Mouse (Mus musculus): Measurements from ENCODE around the gene Sap30bp.

GRCm38 (mm10) chr11:116009661-116010060 lies 76.6 kb downstream of the Sap30bp start:
- TF ChIP-seq CTCF (IDR thresholded peaks at IDR 0.05; ENCODE audit: low read depth, low read length) (no peak), POLR2A (IDR thresholded peaks at IDR 0.05; ENCODE audit: borderline replicate concordance, low read depth, low read length) (no peak)
